Mouse (Mus musculus) hindbrain, embryonic 14.5 days (tissue): Measurements from ENCODE around the gene Olfr1282. TPM values are rescaled to one million over a fixed set of nuclear protein-coding genes. Genes with fewer than 3 reads are reported as not detected.

Source experiments
- polyA plus RNA-seq: library from polyadenylated mRNA; unstranded; fragments of >200 nt; fragmentation: Nextera tagmentation; extraction: Ambion mirVana; gene quantifications from 2 replicates; pipeline ENCODE4 v1.2.1, GENCODE M21; 2014

Gene Olfr1282
- polyA plus RNA-seq, 1 experiment from 2014 or later: not detected

Other genes with a start within 250 kb of the Olfr1282 start
- not detected in 2 replicates for gene Gm13941, start 230.1 kb downstream of the Olfr1282 start, polyA plus RNA-seq
- gene Gm15130, start 183.1 kb downstream of the Olfr1282 start, polyA plus RNA-seq: not detected in 2 replicates
- not detected in 2 replicates for gene 4930430A15Rik, start 106.5 kb downstream of the Olfr1282 start, polyA plus RNA-seq
- gene Olfr1275, start 100.8 kb downstream of the Olfr1282 start, polyA plus RNA-seq: not detected in 2 replicates
- gene Olfr1276, start 81.6 kb downstream of the Olfr1282 start, polyA plus RNA-seq: not detected in 2 replicates
- not detected in 2 replicates for gene Olfr1277, start 62.0 kb downstream of the Olfr1282 start, polyA plus RNA-seq
- not detected in 2 replicates for gene Olfr1278, start 45.9 kb downstream of the Olfr1282 start, polyA plus RNA-seq
- gene Olfr1279, start 35.4 kb downstream of the Olfr1282 start, polyA plus RNA-seq: not detected in 2 replicates
- not detected in 2 replicates for gene Olfr1280, start 22.1 kb downstream of the Olfr1282 start, polyA plus RNA-seq
- not detected in 2 replicates for gene Olfr1281, start 9.6 kb downstream of the Olfr1282 start, polyA plus RNA-seq
- not detected in 2 replicates for gene Olfr1283, start 30.7 kb upstream of the Olfr1282 start, polyA plus RNA-seq
- gene Olfr1284, start 39.4 kb upstream of the Olfr1282 start, polyA plus RNA-seq: not detected in 2 replicates
- gene Olfr1286, start 87.0 kb upstream of the Olfr1282 start, polyA plus RNA-seq: not detected in 2 replicates
- not detected in 2 replicates for gene Olfr1287, start 113.1 kb upstream of the Olfr1282 start, polyA plus RNA-seq
- not detected in 2 replicates for gene Olfr1288, start 138.0 kb upstream of the Olfr1282 start, polyA plus RNA-seq
- not detected in 2 replicates for gene Olfr1289, start 144.7 kb upstream of the Olfr1282 start, polyA plus RNA-seq
- gene Olfr1290, start 157.8 kb upstream of the Olfr1282 start, polyA plus RNA-seq: not detected in 2 replicates
- not detected in 2 replicates for gene Olfr1291-ps1, start 161.1 kb upstream of the Olfr1282 start, polyA plus RNA-seq
- not detected in 2 replicates for gene Olfr1293-ps, start 189.1 kb upstream of the Olfr1282 start, polyA plus RNA-seq
- gene Olfr1294, start 204.2 kb upstream of the Olfr1282 start, polyA plus RNA-seq: not detected in 2 replicates
- gene Olfr1295, start 233.6 kb upstream of the Olfr1282 start, polyA plus RNA-seq: not detected in 2 replicates